Mouse (Mus musculus) spleen, adult 18-20 months (tissue): Measurements from ENCODE around the gene Abl1.
"Not testable (repeated sequence)": the region's sequence is repeated elsewhere in the genome, so short reads cannot be mapped to it uniquely, and the experiment has no call there.

ENCODE experiments used
- DNase-seq, 2 experiments: peaks; one replicate each; pipeline ENCODE4 v3.0.0; 2022; ENCODE audit warnings: mixed read lengths in 2 of 2

The Abl1 gene

DNA sequence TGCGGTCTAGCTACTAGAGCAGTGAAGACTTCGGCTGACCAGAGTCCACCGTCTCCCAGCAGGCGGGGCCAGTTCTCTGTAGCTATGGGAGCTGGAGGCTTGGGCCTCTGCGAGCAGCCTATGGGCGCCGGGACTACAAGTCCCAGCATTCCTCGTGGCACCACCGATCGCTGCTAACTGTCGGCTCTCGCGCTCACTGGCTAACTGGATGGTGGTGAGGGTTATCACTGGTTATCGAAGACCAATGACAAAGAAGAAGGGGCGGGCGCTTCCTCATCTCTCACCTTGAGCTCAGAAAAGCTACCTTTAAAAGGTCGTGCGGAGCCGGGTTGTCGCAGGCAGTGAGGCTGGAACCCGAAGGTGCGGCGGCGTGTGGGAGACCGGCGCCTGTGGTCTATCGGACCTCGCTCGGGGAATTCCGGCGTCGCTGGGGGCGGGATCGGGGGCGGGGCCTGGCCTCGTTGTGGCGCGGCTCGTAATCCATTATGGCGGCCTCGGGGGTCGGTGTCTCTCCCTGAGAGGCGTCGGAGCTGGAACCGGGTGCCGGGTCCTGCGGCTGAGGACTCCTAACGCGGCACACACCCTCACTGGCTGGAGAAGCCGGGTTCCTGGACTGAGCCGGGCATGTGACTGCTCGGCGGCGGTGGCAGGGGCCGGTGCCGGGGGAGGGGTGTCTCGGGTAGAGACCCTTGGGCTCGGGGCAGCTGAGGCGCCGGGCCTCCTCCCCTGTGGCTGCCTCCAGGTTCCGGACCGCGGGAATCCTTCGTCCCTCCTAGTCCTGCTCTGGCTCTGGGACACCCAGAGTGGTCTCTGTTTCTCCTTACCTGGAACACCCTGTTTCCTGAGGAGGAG lies at the start of gene Abl1:
TSS of gene Abl1 (plus strand) at position 303 of the 852 bp plus-strand sequence.
- peak; percentile 82 to 87 for DNase-seq

GRCm38 (mm10) chr2:31638581-31639465 lies 49.4 kb upstream of the Abl1 start:
- DNase-seq = no peak

GRCm38 (mm10) chr2:31639466-31639760 lies 48.8 kb upstream of the Abl1 start:
- DNase-seq = no peak

GRCm38 (mm10) chr2:31639901-31640608 lies 48.1 kb upstream of the Abl1 start, which contains the start of gene Prdm12:
TSS of gene Prdm12 (plus strand) at chr2:31640037.
- DNase-seq = no peak

- DNase-seq = no peak
Observed at GRCm38 (mm10) chr2:31640609-31641507, 47.3 kb upstream of the Abl1 start.

DNA sequence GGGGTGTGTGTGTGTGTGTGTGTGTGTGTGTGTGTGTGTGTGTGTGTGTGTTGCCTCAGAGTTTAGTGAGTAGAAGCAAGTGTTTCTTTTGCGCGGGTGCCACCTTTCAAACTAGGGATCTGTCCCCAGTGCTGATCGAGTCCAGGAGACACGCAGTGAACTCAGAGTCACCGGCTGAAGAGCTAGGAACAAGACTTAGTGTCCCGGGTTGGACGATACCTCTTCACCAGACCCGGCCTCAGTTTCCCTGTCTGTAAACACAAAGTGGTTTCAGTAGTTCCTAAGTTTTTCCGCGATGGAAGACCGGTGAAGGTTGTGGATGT lies 46.7 kb upstream of the Abl1 start:
- DNase-seq = no peak

DNA sequence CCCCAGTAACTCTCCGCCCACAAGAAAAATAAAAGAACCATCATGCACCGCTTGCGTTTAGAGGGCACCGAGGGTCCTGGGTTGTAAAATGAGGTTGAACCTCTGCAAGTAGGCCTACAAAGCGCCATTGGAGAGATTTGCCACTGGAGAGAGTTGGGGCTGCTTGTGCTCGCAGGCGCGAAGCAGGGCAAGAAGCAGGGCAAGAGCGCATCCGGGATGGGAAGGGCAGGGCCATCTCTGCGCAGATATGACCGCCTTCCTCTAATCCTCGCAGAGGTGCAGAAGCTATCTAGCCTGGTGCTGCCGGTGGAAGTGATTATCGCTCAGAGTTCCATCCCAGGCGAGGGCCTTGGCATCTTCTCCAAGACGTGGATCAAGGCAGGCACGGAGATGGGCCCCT lies 46.2 kb upstream of the Abl1 start:
- DNase-seq = no peak

DNA sequence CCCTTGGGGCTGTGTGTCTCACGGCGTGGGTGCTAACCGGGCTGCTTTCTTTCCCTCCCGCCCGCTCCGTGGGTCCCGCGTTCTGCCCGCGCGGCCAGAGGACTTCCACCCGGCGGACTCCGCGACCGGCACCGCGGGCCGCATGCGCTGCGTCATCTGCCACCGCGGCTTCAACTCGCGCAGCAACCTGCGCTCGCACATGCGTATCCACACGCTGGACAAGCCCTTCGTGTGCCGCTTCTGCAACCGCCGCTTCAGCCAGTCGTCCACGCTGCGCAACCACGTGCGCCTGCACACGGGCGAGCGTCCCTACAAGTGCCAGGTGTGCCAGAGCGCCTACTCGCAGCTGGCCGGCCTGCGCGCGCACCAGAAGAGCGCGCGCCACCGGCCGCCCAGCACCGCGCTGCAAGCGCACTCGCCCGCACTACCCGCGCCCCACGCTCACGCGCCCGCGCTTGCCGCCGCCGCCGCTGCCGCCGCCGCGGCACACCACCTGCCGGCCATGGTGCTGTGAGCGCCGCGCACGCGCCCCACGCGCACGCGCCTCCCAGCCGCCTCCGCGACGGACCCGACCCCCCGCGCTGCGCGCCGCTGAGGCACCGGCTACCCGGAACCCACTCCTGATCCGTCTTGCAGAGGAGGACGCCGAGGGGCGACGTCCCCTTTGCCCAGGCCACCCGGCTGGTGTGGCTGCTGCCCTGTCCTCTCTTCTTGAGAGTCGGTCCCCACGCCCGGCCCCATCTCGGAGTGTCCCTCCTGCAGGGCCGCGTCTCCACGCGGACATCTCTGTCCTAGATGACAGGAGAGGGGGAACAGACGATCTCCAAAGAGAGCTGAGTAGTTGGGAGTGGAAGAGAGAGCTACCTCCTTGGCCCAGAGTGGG lies 34.0 kb upstream of the Abl1 start:
- DNase-seq = no peak

DNA sequence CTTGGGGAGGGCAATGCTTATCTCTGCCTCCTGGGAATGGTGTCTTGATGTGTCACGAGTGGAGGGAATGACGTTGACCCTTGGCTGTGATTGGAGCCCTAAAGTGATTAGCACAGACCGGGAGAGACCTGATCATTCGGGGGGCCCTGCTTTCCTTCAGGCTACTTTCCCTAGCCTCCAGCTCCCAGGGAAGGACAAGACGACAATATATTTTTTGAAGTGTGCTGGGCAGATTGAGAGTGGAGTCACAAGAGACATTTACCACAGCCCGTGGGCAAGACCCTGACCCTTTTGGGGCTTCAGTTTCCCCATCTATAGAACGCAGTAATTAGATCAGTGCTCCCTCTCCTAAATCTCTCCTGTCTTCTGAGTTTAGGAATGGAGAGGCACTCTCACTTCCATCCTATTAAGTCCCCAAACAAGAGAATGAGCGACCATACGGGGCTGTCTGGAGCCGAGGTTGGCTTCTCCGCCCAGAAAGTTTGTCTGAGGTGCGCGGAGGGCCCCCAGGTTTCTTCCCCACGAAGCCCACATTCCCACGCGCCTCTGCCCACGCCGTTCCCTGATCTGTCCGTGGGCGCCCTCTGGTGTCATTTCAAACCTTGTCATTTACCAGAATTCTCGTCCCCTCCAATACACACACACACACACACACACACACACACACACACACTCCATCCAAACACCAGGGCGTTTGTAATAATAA lies 33.2 kb upstream of the Abl1 start:
- DNase-seq = peak in 1 of 2 experiments; percentile 50

DNA sequence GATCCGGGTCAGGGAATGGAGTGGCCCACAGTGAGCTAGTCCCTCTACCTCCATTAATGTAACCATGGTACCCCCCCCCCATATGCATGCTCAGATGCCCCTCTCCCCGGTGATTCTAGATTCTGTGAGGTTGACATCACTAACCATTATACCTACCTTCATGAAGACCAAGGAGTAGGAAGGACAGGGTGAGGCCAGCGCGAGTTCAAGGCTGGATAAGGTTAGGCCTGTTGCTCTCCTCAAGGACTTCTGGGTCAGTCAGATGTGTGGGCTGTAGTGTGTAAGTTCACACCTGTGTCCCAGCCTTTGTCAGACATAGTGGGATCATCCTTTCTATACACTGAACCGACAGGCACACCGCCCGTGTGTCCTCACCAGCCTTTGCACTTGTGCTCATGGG lies 31.8 kb upstream of the Abl1 start:
- no peak for DNase-seq

- DNase-seq = no peak
Observed at GRCm38 (mm10) chr2:31662939-31663803, 25.0 kb upstream of the Abl1 start.

- no peak for DNase-seq
Observed at GRCm38 (mm10) chr2:31663804-31664180, 24.4 kb upstream of the Abl1 start.

DNA sequence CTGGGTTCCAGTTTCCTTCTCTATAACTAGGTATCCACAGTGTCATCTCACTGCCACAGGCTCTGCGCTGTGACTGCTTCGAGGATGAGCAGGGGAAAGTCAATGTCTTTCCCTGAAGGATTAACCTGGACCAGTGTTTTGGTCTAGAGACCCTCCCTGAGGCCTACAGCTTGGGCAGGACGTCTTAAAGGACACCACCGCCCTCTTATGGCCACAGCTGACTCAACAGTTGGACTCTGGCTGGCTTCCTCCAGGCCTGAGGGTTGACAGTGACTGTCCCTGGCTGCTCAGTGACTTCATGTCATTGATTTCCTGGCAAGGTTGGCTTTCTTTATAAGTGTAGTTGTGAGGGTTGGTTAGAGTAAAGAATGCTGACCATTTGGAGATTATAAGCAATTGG lies 20.8 kb upstream of the Abl1 start:
- DNase-seq = no peak

DNA sequence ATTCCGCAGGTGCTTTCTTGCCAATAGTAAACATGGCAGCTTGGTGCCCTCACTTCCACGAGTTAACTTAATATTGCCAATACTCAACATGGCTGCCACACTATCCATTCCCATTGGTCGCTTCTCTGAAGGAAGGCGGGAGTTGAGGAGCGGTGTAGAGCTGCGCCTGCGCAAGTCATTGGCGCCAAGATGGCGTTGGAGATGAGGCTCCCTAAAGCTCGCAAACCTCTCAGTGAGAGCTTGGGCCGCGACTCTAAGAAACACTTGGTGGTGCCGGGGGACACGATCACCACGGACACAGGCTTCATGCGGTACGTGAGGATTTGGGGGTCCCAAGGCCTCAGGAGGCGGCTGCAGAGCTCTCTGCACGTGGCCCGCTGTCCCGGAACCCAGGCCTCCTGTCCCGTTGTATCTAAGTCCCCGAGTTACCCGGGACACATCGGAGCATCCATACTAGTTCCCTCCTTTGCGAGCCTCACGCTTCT lies 17.6 kb upstream of the Abl1 start, which contains the start of gene Exosc2:
TSS of gene Exosc2 (plus strand) at position 165 of the 485 bp plus-strand sequence.
- peak; percentile 78 to 80 for DNase-seq

- no peak for DNase-seq
Observed at GRCm38 (mm10) chr2:31678641-31679040, 9.5 kb upstream of the Abl1 start.

GRCm38 (mm10) chr2:31681051-31681707 lies 7.0 kb upstream of the Abl1 start:
- DNase-seq = not testable (repeated sequence)

GRCm38 (mm10) chr2:31681731-31682235 lies 6.4 kb upstream of the Abl1 start:
- DNase-seq = no peak

- peak in 1 of 2 experiments; percentile 62 for DNase-seq
Observed at GRCm38 (mm10) chr2:31683666-31684065, 4.5 kb upstream of the Abl1 start.

DNA sequence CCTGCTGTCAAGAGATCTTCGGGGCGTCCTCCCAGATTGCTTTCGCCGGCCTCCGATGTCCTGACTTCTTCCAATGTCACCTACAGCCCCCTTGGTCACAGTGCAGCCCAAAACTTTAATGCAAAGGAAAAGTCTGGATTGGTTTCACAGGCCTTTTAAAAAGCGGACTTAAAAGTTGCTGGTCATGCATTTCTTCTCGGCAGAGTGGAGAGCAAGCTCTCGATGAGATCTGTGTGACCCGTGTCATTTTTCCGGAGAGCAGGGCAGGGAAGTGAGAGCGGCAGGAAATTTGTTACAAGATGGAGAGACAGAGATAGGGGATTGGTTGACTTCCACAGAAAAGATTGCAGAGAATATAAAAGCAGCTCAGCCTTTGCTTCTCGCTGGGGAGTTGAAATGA lies 869 bp downstream of the Abl1 start:
- no peak for DNase-seq
